24 mouse cellular contexts compared by ENCODE assay signal in genomic region chr8:10418971-10419370, GRCm38 (mm10).
DNase-seq lines count a peak whose midpoint lies in the region; ATAC-seq lines count a peak whose summit lies in the region.
"Had no signal": no experiment of that assay in that cellular context is flagged by ENCODE, and none has a peak within 500 bp of the region (broad histone marks: within the 10 kb centered on the region; RNA-seq: fewer than 3 reads in every experiment).

No protein-coding gene starts in this region.

- H3K4me1 ChIP-seq in hindbrain, embryonic 11.5 days (replicated peaks; ENCODE audit: control insufficient read depth, insufficient read depth, low read length), result no peaks in the 10 kb centered on the region
- H3K4me1 ChIP-seq in hindbrain, embryonic 14.5 days (replicated peaks; ENCODE audit: control insufficient read depth, insufficient read depth, low read length), result 0 out of 2 replicates have a peak, but pooled peaks cover under 1% of the 10 kb centered on the region
- 0 out of 2 replicates have a peak, but pooled peaks cover 5% of the 10 kb centered on the region for H3K4me1 ChIP-seq in neural tube, embryonic 12.5 days
- peaks cover 25% of the 10 kb centered on the region for H3K4me1 ChIP-seq in midbrain, embryonic 13.5 days (replicated peaks)
- H3K4me1 ChIP-seq in intestine, embryonic 15.5 days (replicated peaks), result no peaks in the 10 kb centered on the region
- H3K4me1 ChIP-seq: liver, embryonic 13.5 days had no signal

- no peaks in the 10 kb centered on the region for H3K36me3 ChIP-seq in hindbrain, embryonic 11.5 days (ENCODE audit: control insufficient read depth, insufficient read depth, low read length)
- H3K36me3 ChIP-seq in hindbrain, embryonic 14.5 days (replicated peaks; ENCODE audit: control insufficient read depth, insufficient read depth), result no peaks in the 10 kb centered on the region
- H3K36me3 ChIP-seq in neural tube, embryonic 12.5 days, result no peaks in the 10 kb centered on the region
- H3K36me3 ChIP-seq in midbrain, embryonic 13.5 days, result no peaks in the 10 kb centered on the region
- no peaks in the 10 kb centered on the region for H3K36me3 ChIP-seq in intestine, embryonic 15.5 days
- H3K36me3 ChIP-seq: heart, embryonic 12.5 days; kidney, embryonic 15.5 days; limb, embryonic 12.5 days; liver, embryonic 13.5 days had no signal

- H3K4me2 ChIP-seq in hindbrain, embryonic 11.5 days (replicated peaks; ENCODE audit: low read depth, low read length), result no peak overlapping the region
- no peak overlapping the region for H3K4me2 ChIP-seq in hindbrain, embryonic 14.5 days (replicated peaks)
- no peak overlapping the region for H3K4me2 ChIP-seq in neural tube, embryonic 12.5 days (replicated peaks)
- no peak overlapping the region for H3K4me2 ChIP-seq in midbrain, embryonic 13.5 days (replicated peaks)
- H3K4me2 ChIP-seq in intestine, embryonic 15.5 days (replicated peaks), result no peak overlapping the region
- H3K4me2 ChIP-seq: heart, embryonic 12.5 days; kidney, embryonic 15.5 days; limb, embryonic 12.5 days; liver, embryonic 13.5 days; lung, embryonic 14.5 days had no signal

- no peak overlapping the region for H3K4me3 ChIP-seq in hindbrain, embryonic 11.5 days (ENCODE audit: low read depth, low read length)
- H3K4me3 ChIP-seq in hindbrain, embryonic 14.5 days (replicated peaks; ENCODE audit: low read length), result no peak overlapping the region
- no peak overlapping the region for H3K4me3 ChIP-seq in neural tube, embryonic 12.5 days
- no peak overlapping the region for H3K4me3 ChIP-seq in midbrain, embryonic 13.5 days (replicated peaks)
- no peak overlapping the region for H3K4me3 ChIP-seq in intestine, embryonic 15.5 days (replicated peaks)
- H3K4me3 ChIP-seq: heart, embryonic 12.5 days; kidney, embryonic 15.5 days; limb, embryonic 12.5 days; liver, embryonic 13.5 days had no signal

- peak; percentile 26 for DNase-seq in hindbrain, embryonic 11.5 days (ENCODE audit: low spot score)
- no peak for DNase-seq in hindbrain, embryonic 14.5 days (ENCODE audit: low spot score)
- DNase-seq in neural tube, embryonic 10.5 days (ENCODE audit: extremely low spot score, low spot score), result no peak
- no peak for DNase-seq in right cerebral cortex, adult 2 months (ENCODE audit: low spot score in 2 of 2)
- no peak for DNase-seq in spleen, postnatal 14 days (ENCODE audit: low spot score in 2 of 2)
- DNase-seq: adrenal gland, postnatal 14 days; cerebellum, adult 11-12 months; cerebellum, postnatal 25 days; embryo, embryonic 11 days; heart, postnatal 14 days; kidney, postnatal 4 days; layer of hippocampus, adult 9-11 months; liver, embryonic 13.5 days; lung, embryonic 14.5 days; lung, postnatal 4 days; right cerebral cortex, postnatal 4 days had no signal

- H3K27me3 ChIP-seq in hindbrain, embryonic 11.5 days (ENCODE audit: control insufficient read depth, insufficient read depth, low read length), result peaks cover 2% of the 10 kb centered on the region; the same call in 1 of the 2 replicates
- H3K27me3 ChIP-seq in hindbrain, embryonic 14.5 days (ENCODE audit: control insufficient read depth, insufficient read depth, low read length), result no peaks in the 10 kb centered on the region
- no peaks in the 10 kb centered on the region for H3K27me3 ChIP-seq in neural tube, embryonic 12.5 days (replicated peaks)
- H3K27me3 ChIP-seq in midbrain, embryonic 13.5 days, result no peaks in the 10 kb centered on the region
- H3K27me3 ChIP-seq in intestine, embryonic 15.5 days (replicated peaks), result no peaks in the 10 kb centered on the region
- H3K27me3 ChIP-seq: CH12.LX; heart, embryonic 12.5 days; kidney, embryonic 15.5 days; liver, embryonic 13.5 days had no signal

- ATAC-seq in hindbrain, embryonic 11.5 days (ENCODE audit: low FRiP score), result peak; percentile 74
- ATAC-seq in hindbrain, embryonic 14.5 days (ENCODE audit: low FRiP score), result no peak
- 0 out of 2 replicates have a peak, but pooled peaks have one; percentile 25 for ATAC-seq in neural tube, embryonic 12.5 days (ENCODE audit: low FRiP score, low read depth)
- peak; percentile 73 for ATAC-seq in midbrain, embryonic 13.5 days
- no peak for ATAC-seq in intestine, embryonic 15.5 days
- ATAC-seq: inflammation-experienced regulatory T-cells, adult 6 months had no signal

- no peaks in the 10 kb centered on the region for H3K9me3 ChIP-seq in hindbrain, embryonic 11.5 days (ENCODE audit: control insufficient read depth, low read length)
- no peaks in the 10 kb centered on the region for H3K9me3 ChIP-seq in hindbrain, embryonic 14.5 days (ENCODE audit: control insufficient read depth, low read length)
- 0 out of 2 replicates have a peak, but pooled peaks cover 4% of the 10 kb centered on the region for H3K9me3 ChIP-seq in neural tube, embryonic 12.5 days
- no peaks in the 10 kb centered on the region for H3K9me3 ChIP-seq in midbrain, embryonic 13.5 days
- H3K9me3 ChIP-seq in intestine, embryonic 15.5 days, result no peaks in the 10 kb centered on the region
- H3K9me3 ChIP-seq: heart, embryonic 12.5 days; kidney, embryonic 15.5 days; limb, embryonic 12.5 days; liver, embryonic 13.5 days had no signal

- 68% methylated on average over 7 of the region's 7 CpGs for WGBS in hindbrain, embryonic 11.5 days
- 40% methylated on average over 7 of the region's 7 CpGs for WGBS in hindbrain, embryonic 14.5 days
- 58% methylated on average over 7 of the region's 7 CpGs for whole genome bisulfite sequencing in neural tube, embryonic 12.5 days
- 28% methylated on average over 7 of the region's 7 CpGs for WGBS in midbrain, embryonic 13.5 days
- WGBS in intestine, embryonic 15.5 days, result 85% methylated on average over 7 of the region's 7 CpGs

- H3K9ac ChIP-seq in hindbrain, embryonic 11.5 days (ENCODE audit: low read depth, low read length), result no peak overlapping the region
- H3K9ac ChIP-seq in hindbrain, embryonic 14.5 days, result no peak overlapping the region
- no peak overlapping the region for H3K9ac ChIP-seq in neural tube, embryonic 12.5 days
- no peak overlapping the region for H3K9ac ChIP-seq in midbrain, embryonic 13.5 days (replicated peaks)
- H3K9ac ChIP-seq in intestine, embryonic 15.5 days, result no peak overlapping the region
- H3K9ac ChIP-seq: heart, embryonic 12.5 days; kidney, embryonic 15.5 days; limb, embryonic 12.5 days; liver, embryonic 13.5 days; lung, embryonic 14.5 days had no signal

- no peak overlapping the region for H3K27ac ChIP-seq in hindbrain, embryonic 11.5 days (ENCODE audit: low read depth, low read length)
- no peak overlapping the region for H3K27ac ChIP-seq in hindbrain, embryonic 14.5 days
- H3K27ac ChIP-seq in neural tube, embryonic 12.5 days, result no peak overlapping the region
- H3K27ac ChIP-seq in midbrain, embryonic 13.5 days, result peak overlapping the region; percentile 36
- no peak overlapping the region for H3K27ac ChIP-seq in intestine, embryonic 15.5 days
- H3K27ac ChIP-seq: kidney, embryonic 15.5 days; limb, embryonic 12.5 days; liver, embryonic 13.5 days had no signal

Comparison
In these comparisons a context has a peak if more than half of its experiments do, and no peak if none do; other contexts are left out.
1. ATAC-seq: peak in hindbrain, embryonic 11.5 days (single experiment), neural tube, embryonic 12.5 days (single experiment) and midbrain, embryonic 13.5 days (single experiment); none in hindbrain, embryonic 14.5 days (single experiment) and intestine, embryonic 15.5 days (single experiment).